Mouse (Mus musculus) cerebellum, adult 11 months (tissue): ENCODE measurements around the gene March5.

ENCODE experiments used
- DNase-seq: peaks from one replicate; pipeline ENCODE4 v3.0.0; 2022

Gene March5

GRCm38 (mm10) chr19:37265333-37266103 is 58.2 kb downstream of the March5 start:
- peak; percentile 87 for DNase-seq

- no peak for DNase-seq
Observed at GRCm38 (mm10) chr19:37269106-37269505, 61.8 kb downstream of the March5 start.
